Mouse (Mus musculus): ENCODE results near the gene Ptpn11. TPM values are rescaled to one million over a fixed set of nuclear protein-coding genes. Genes with fewer than 3 reads are reported as not detected.

Ptpn11 gene
- polyA plus RNA-seq, 1 experiment = 78.7 TPM

DNA sequence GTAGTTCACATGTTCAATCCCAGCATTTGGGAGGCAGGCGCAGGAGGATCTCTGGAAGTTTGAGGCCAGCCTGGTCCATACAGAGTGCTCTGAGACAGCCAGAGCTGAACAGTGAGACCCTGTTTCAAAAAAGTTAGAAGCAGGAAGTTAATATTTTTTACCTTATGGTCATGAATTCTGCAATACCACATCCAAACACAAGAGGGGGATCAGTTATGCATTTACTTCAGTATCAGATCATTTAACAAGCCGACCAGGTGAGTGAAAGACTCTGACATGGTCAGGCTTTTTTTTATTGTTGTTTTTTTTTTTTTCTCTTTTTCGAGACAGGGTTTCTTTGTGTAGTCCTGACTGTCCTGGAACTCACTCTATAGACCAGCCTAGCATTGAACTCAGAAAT is 10.5 kb upstream of the Ptpn11 start:
- peaks cover 24% of the 10 kb centered on the region for H3K79me2 ChIP-seq (ENCODE audit: control insufficient read depth, insufficient read depth)
- H3K27me3 ChIP-seq (ENCODE audit: control insufficient read depth, insufficient read depth, insufficient read length) = peaks cover 4% of the 10 kb centered on the region
- H3K36me3 ChIP-seq (ENCODE audit: control insufficient read depth, insufficient read depth) = peaks cover 13% of the 10 kb centered on the region
- no peak overlapping the region for H3K4me3 ChIP-seq
- no peak overlapping the region for H3K4me2 ChIP-seq (ENCODE audit: low read depth)
- no peak for TF ChIP-seq MYOG (IDR thresholded peaks at IDR 0.05; ENCODE audit: control insufficient read depth in 1 of 3, insufficient read depth in 1 of 3, insufficient read length in 2 of 3, low read depth in 2 of 3)
- no peak for TF ChIP-seq CEBPB (IDR thresholded peaks at IDR 0.05; ENCODE audit: insufficient read depth, poor library complexity, severe bottlenecking)
- TF ChIP-seq TCF3 (IDR thresholded peaks at IDR 0.05; ENCODE audit: insufficient read length, low read depth) = no peak
- TF ChIP-seq MAX (IDR thresholded peaks at IDR 0.05; ENCODE audit: low read depth) = no peak
- TF ChIP-seq POLR2A (IDR thresholded peaks at IDR 0.05; ENCODE audit: insufficient read length, low read depth) = no peak
- TF ChIP-seq USF1 (IDR thresholded peaks at IDR 0.05; ENCODE audit: low read depth) = no peak
- no peak for TF ChIP-seq E2F4 (IDR thresholded peaks at IDR 0.05; ENCODE audit: insufficient read depth)
- TF ChIP-seq TCF12 (IDR thresholded peaks at IDR 0.05; ENCODE audit: insufficient read depth, poor library complexity, severe bottlenecking) = no peak
- TF ChIP-seq SRF (IDR thresholded peaks at IDR 0.05; ENCODE audit: control insufficient read depth, insufficient read length, low read depth) = no peak
- TF ChIP-seq MYOD1 (IDR thresholded peaks at IDR 0.05; ENCODE audit: control insufficient read depth in 1 of 3, insufficient read length in 2 of 3, low read depth in 2 of 3) = no peak
- TF ChIP-seq POLR2AphosphoS2 (IDR thresholded peaks at IDR 0.05; ENCODE audit: insufficient read length, low read depth) = no peak
- TF ChIP-seq REST (IDR thresholded peaks at IDR 0.05; ENCODE audit: insufficient read depth, insufficient read length) = no peak
- H3ac ChIP-seq (ENCODE audit: control insufficient read depth, insufficient read length) = no peak overlapping the region

DNA sequence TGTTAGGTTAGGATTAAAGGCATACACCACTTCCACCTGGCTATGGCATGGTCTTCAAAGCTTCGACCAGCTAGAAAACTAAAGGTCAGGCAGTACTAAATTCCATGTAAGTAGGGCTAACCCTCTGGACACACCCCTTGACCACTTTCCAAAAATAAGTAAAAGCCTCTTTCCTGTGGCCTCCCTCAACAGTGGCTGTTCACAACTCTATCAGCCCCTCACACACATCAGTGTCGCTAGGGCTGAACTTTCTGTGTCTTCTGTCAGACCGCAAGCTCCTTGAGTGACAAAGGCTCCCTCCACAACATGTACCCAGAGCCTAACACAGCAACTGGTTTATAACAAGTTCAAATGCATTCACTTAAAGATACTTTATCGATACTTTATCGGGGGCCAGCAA is 7.2 kb upstream of the Ptpn11 start:
- Histone ChIP-seq H3K4me2 (ENCODE audit: low read depth) (no peak overlapping the region), H3K4me3 (no peak overlapping the region), H3K79me2 (ENCODE audit: control insufficient read depth, insufficient read depth) (no peaks in the 10 kb centered on the region), H3K36me3 (ENCODE audit: control insufficient read depth, insufficient read depth) (no peaks in the 10 kb centered on the region), H3ac (ENCODE audit: control insufficient read depth, insufficient read length) (no peak overlapping the region), H3K27me3 (ENCODE audit: control insufficient read depth, insufficient read depth, insufficient read length) (peaks cover 4% of the 10 kb centered on the region)
- TF ChIP-seq TCF3 (IDR thresholded peaks at IDR 0.05; ENCODE audit: insufficient read length, low read depth) (no peak), CEBPB (IDR thresholded peaks at IDR 0.05; ENCODE audit: insufficient read depth, poor library complexity, severe bottlenecking) (no peak), MAX (IDR thresholded peaks at IDR 0.05; ENCODE audit: low read depth) (no peak), REST (IDR thresholded peaks at IDR 0.05; ENCODE audit: insufficient read depth, insufficient read length) (no peak)

DNA sequence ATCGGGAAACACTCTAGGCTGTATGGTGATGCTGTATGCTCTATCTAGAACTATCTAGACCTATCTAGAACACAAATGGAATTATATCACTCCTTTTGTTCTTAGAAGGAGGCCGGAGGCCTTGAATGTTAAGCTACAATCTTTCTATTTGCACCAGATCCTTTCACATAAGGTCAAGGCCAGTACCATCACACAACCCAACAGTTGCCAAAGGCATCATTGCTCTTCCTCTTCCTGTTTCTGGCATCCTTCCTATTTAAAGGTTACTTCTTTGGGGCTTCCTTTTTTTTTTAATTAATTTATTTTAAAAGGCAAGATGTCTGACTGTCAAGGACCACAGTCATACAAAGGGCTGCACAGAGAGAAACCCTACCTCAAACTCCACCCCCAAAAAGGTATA is 6.1 kb upstream of the Ptpn11 start:
- Histone ChIP-seq H3K79me2 (ENCODE audit: control insufficient read depth, insufficient read depth) (no peaks in the 10 kb centered on the region), H3K4me3 (no peak overlapping the region), H3ac (ENCODE audit: control insufficient read depth, insufficient read length) (no peak overlapping the region), H3K27me3 (ENCODE audit: control insufficient read depth, insufficient read depth, insufficient read length) (peaks cover 4% of the 10 kb centered on the region), H3K36me3 (ENCODE audit: control insufficient read depth, insufficient read depth) (no peaks in the 10 kb centered on the region), H3K4me2 (ENCODE audit: low read depth) (no peak overlapping the region)
- TF ChIP-seq TCF3 (IDR thresholded peaks at IDR 0.05; ENCODE audit: insufficient read length, low read depth) (no peak), TCF12 (IDR thresholded peaks at IDR 0.05; ENCODE audit: insufficient read depth, poor library complexity, severe bottlenecking) (no peak), E2F4 (IDR thresholded peaks at IDR 0.05; ENCODE audit: insufficient read depth) (no peak), USF1 (IDR thresholded peaks at IDR 0.05; ENCODE audit: low read depth) (no peak), MYOD1 (IDR thresholded peaks at IDR 0.05; ENCODE audit: control insufficient read depth in 1 of 3, insufficient read length in 2 of 3, low read depth in 2 of 3) (no peak), MYOG (IDR thresholded peaks at IDR 0.05; ENCODE audit: control insufficient read depth in 1 of 3, insufficient read depth in 1 of 3, insufficient read length in 2 of 3, low read depth in 2 of 3) (no peak), POLR2A (IDR thresholded peaks at IDR 0.05; ENCODE audit: insufficient read length, low read depth) (no peak), MAX (IDR thresholded peaks at IDR 0.05; ENCODE audit: low read depth) (no peak), POLR2AphosphoS2 (IDR thresholded peaks at IDR 0.05; ENCODE audit: insufficient read length, low read depth) (no peak), SRF (IDR thresholded peaks at IDR 0.05; ENCODE audit: control insufficient read depth, insufficient read length, low read depth) (no peak)

- no peak overlapping the region for H3K4me3 ChIP-seq
Observed at GRCm38 (mm10) chr5:121196764-121197163, 5.6 kb upstream of the Ptpn11 start.

DNA sequence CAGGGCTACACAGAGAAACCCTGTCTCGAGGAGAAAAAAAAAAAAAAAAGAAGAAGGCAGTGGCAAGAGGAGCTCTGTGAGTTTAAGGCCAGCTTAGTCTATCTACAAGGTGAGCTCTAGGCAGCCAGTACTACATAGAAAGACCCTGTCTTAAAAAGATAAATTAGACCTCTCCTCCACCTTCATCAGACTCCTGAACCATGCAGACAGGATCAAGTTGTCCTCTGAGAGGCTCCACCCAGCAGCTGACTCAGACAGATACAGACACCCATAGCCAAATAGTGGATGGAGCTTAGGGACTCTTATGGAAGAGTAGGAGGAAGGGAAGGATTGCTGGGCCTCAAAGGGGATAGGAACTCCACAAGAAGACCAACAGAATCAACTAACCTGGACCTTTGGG is 3.0 kb upstream of the Ptpn11 start:
- Histone ChIP-seq H3K36me3 (ENCODE audit: control insufficient read depth, insufficient read depth) (no peaks in the 10 kb centered on the region), H3ac (ENCODE audit: control insufficient read depth, insufficient read length) (no peak overlapping the region), H3K4me3 (no peak overlapping the region), H3K27me3 (ENCODE audit: control insufficient read depth, insufficient read depth, insufficient read length) (peaks cover 4% of the 10 kb centered on the region), H3K4me2 (ENCODE audit: low read depth) (no peak overlapping the region), H3K79me2 (ENCODE audit: control insufficient read depth, insufficient read depth) (peaks cover 16% of the 10 kb centered on the region)
- TF ChIP-seq POLR2AphosphoS2 (IDR thresholded peaks at IDR 0.05; ENCODE audit: insufficient read length, low read depth) = no peak

More at GRCm38 (mm10) chr5:121196764-121197163, 5.6 kb upstream of the Ptpn11 start:
- Histone ChIP-seq H3K36me3 (ENCODE audit: control insufficient read depth, insufficient read depth) (no peaks in the 10 kb centered on the region), H3K27me3 (ENCODE audit: control insufficient read depth, insufficient read depth, insufficient read length) (peaks cover 4% of the 10 kb centered on the region), H3K4me2 (ENCODE audit: low read depth) (no peak overlapping the region), H3K79me2 (ENCODE audit: control insufficient read depth, insufficient read depth) (no peaks in the 10 kb centered on the region), H3ac (ENCODE audit: control insufficient read depth, insufficient read length) (no peak overlapping the region)
- no peak for TF ChIP-seq E2F4 (IDR thresholded peaks at IDR 0.05; ENCODE audit: insufficient read depth)
- TF ChIP-seq POLR2A (IDR thresholded peaks at IDR 0.05; ENCODE audit: insufficient read length, low read depth) = no peak
- TF ChIP-seq MAX (IDR thresholded peaks at IDR 0.05; ENCODE audit: low read depth) = no peak
- no peak for TF ChIP-seq MYOG (IDR thresholded peaks at IDR 0.05; ENCODE audit: control insufficient read depth in 1 of 3, insufficient read depth in 1 of 3, insufficient read length in 2 of 3, low read depth in 2 of 3)
- TF ChIP-seq TCF12 (IDR thresholded peaks at IDR 0.05; ENCODE audit: insufficient read depth, poor library complexity, severe bottlenecking) = no peak
- no peak for TF ChIP-seq POLR2AphosphoS2 (IDR thresholded peaks at IDR 0.05; ENCODE audit: insufficient read length, low read depth)
- TF ChIP-seq REST (IDR thresholded peaks at IDR 0.05; ENCODE audit: insufficient read depth, insufficient read length) = no peak
- no peak for TF ChIP-seq TCF3 (IDR thresholded peaks at IDR 0.05; ENCODE audit: insufficient read length, low read depth)
- TF ChIP-seq USF1 (IDR thresholded peaks at IDR 0.05; ENCODE audit: low read depth) = no peak

All from myocyte (in vitro differentiated cells).